Comparison of ENCODE assay signal across 31 mouse cellular contexts in the genomic region with DNA sequence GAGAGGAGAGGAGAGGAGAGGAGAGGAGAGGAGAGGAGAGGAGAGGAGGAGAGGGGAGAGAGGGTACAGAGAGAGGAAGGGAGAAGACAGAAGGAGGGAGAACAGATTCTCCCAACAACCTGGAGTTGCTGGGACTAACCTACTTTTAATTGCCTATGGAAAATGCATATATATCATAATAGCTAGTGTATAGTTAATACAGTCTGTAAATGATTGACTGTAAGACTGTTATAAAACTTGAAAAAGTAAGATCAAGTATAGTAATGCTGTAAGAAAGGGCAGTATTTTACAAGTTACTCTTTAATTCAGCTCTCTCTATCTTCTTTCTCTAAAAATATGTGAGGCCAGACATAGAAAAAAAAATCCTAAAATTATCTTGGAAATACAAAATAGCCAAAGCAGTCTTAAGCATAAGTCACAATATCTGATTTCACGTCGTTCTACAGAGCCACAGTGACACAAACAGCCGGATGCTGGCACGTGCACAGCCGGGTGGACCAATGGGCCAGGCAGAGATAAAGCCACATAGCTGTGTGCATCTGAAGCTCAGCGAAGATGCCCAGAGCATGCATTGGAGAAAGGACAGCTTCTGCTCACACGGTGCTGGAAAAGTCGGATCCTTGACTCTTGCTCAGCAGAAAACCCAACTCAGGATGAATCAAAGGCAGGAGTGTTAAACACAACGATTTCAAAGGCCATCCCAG.
"Had no signal": no experiment of that assay in that cellular context is flagged by ENCODE, and none has a peak within 500 bp of the region (broad histone marks: within the 10 kb centered on the region; RNA-seq: fewer than 3 reads in every experiment).

No protein-coding gene starts in this region.

- H3K4me2 ChIP-seq: limb, embryonic 12.5 days; limb, embryonic 13.5 days; limb, embryonic 15.5 days; liver, embryonic 11.5 days; liver, embryonic 12.5 days; liver, embryonic 13.5 days; liver, embryonic 15.5 days; lung, embryonic 14.5 days; lung, embryonic 15.5 days; midbrain, embryonic 11.5 days; midbrain, embryonic 12.5 days; midbrain, embryonic 13.5 days; midbrain, embryonic 15.5 days had no signal

- H3K4me1 ChIP-seq: limb, embryonic 10.5 days; limb, embryonic 12.5 days; limb, embryonic 13.5 days; limb, embryonic 15.5 days; midbrain, embryonic 12.5 days; midbrain, embryonic 13.5 days; midbrain, embryonic 15.5 days had no signal

- ATAC-seq: liver, embryonic 12.5 days; liver, postnatal 0 days; lung, postnatal 0 days; midbrain, embryonic 13.5 days; midbrain, embryonic 15.5 days; midbrain, embryonic 16.5 days had no signal

- H3K9me3 ChIP-seq: limb, embryonic 10.5 days; limb, embryonic 13.5 days; limb, embryonic 15.5 days; liver, embryonic 12.5 days; liver, embryonic 13.5 days; liver, embryonic 15.5 days; lung, embryonic 15.5 days; midbrain, embryonic 10.5 days; midbrain, embryonic 12.5 days; midbrain, embryonic 13.5 days; midbrain, embryonic 15.5 days had no signal

- H3K27ac ChIP-seq: limb, embryonic 10.5 days; limb, embryonic 12.5 days; limb, embryonic 13.5 days; limb, embryonic 15.5 days; liver, embryonic 12.5 days; liver, embryonic 13.5 days; liver, embryonic 14.5 days; liver, embryonic 15.5 days; lung, embryonic 15.5 days; macrophage; midbrain, embryonic 10.5 days; midbrain, embryonic 12.5 days; midbrain, embryonic 13.5 days; midbrain, embryonic 15.5 days had no signal

- H3K27me3 ChIP-seq: limb, embryonic 13.5 days; limb, embryonic 15.5 days; liver, embryonic 12.5 days; liver, embryonic 13.5 days; liver, embryonic 15.5 days; lung, embryonic 15.5 days; midbrain, embryonic 12.5 days; midbrain, embryonic 13.5 days; midbrain, embryonic 15.5 days had no signal

- DNase-seq: left cerebral cortex, postnatal 4 days; liver; liver, embryonic 13.5 days; liver, postnatal 0 days; lung, adult 18-20 months; lung, adult 2 months; lung, embryonic 14.5 days; lung, postnatal 10 days; lung, postnatal 14 days; lung, postnatal 36 days; lung, postnatal 4 days; midbrain, embryonic 14.5 days had no signal

- H3K9ac ChIP-seq: limb, embryonic 12.5 days; limb, embryonic 13.5 days; limb, embryonic 15.5 days; liver, embryonic 12.5 days; liver, embryonic 13.5 days; liver, embryonic 14.5 days; liver, embryonic 15.5 days; liver, postnatal 0 days; lung, embryonic 14.5 days; lung, embryonic 15.5 days; midbrain, embryonic 12.5 days; midbrain, embryonic 13.5 days; midbrain, embryonic 15.5 days had no signal

- H3K4me3 ChIP-seq: limb, embryonic 10.5 days; limb, embryonic 12.5 days; limb, embryonic 13.5 days; limb, embryonic 15.5 days; liver, embryonic 12.5 days; liver, embryonic 13.5 days; liver, embryonic 15.5 days; lung, embryonic 15.5 days; megakaryocyte, embryonic 14.5 days; midbrain, embryonic 10.5 days; midbrain, embryonic 12.5 days; midbrain, embryonic 13.5 days; midbrain, embryonic 15.5 days; myocyte had no signal

- H3K36me3 ChIP-seq: limb, embryonic 10.5 days; limb, embryonic 12.5 days; limb, embryonic 13.5 days; limb, embryonic 15.5 days; liver, embryonic 12.5 days; liver, embryonic 13.5 days; liver, embryonic 15.5 days; lung, embryonic 15.5 days; midbrain, embryonic 10.5 days; midbrain, embryonic 12.5 days; midbrain, embryonic 13.5 days; midbrain, embryonic 15.5 days had no signal
